Mouse (Mus musculus) 3134 (cell line): ENCODE results near the gene Tpbg.

Experiments used
- DNase-seq: peaks from one replicate; pipeline ENCODE4 v3.0.0-alpha.2; 2011; ENCODE audit warnings: low spot score; ENCODE audit not compliant: insufficient read length; ENCODE audit errors: extremely low read depth

Tpbg gene

DNA sequence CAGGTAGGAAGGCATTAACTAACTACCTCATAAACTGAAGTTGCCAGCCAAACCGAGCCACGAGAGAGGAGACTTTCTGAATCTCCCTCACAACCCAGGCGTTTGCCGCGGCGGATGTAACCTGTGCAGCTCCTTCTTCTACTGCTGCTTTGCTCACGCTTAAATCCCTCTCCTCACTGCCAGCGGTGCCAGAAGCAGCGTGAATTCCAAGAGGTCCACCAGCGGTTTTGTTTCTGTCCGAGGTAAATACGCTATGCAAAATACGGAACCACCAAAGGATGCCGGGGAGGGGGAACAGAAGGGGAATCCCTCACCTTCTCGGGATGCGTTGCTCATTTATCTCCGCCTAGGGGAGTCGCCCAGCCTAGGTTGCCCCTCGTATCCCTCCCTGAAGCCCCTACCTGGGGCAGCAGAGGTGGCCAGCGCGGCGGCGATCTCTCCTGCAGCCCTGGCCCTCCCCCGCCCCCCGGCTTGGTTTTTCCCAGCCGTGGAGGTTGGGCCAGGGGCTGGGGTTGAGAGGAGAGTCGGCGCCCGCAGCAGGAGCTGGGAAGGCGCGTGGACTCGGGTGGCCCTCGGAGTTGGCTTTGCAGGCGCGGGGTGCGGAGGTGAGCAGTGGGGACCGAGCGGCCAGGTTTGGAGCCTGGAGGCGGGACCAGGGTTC lies at the start of gene Tpbg:
Gene Tpbg, plus strand, starts transcription at position 30 of the 661 bp plus-strand sequence.
- peak; percentile 86 for DNase-seq

DNA sequence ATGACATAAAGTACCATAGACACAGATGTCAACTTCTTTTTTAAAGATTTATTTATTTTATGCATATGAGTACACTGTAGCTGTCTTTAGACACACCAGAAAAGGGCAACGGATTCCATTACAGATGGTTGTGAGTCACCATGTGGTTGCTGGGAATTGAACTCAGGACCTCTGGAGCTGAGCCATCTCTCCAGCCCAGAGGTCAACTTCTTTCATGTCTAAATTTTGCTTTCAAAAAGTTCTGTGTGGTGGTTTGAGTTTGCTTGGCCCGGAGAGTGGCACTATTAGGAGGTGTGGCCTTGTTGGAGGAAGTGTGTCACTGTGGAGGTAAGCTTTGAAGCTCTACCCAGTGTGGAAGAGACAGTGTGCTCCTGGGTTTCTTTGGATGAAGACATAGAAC lies 40.2 kb upstream of the Tpbg start:
- peak; percentile 58 for DNase-seq

DNA sequence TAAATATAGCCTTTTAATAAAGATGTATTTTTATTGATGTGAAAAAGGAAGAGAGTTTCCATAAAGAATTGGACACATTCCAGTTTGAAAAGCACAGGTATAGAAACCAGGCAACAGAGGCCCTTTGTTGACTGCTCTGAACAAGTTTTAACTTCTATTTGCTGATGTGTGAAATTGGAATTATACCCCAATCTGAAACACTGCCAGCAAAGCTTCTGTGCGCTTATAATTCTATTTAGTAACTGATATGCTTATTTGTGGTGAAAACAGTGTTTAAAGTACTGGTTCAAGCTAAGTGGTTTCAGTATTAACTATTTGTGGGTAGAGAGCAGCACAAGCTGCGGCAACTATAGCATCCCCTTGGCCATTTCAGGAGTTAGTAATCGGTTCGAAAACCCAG lies 39.6 kb upstream of the Tpbg start:
- no peak for DNase-seq

DNA sequence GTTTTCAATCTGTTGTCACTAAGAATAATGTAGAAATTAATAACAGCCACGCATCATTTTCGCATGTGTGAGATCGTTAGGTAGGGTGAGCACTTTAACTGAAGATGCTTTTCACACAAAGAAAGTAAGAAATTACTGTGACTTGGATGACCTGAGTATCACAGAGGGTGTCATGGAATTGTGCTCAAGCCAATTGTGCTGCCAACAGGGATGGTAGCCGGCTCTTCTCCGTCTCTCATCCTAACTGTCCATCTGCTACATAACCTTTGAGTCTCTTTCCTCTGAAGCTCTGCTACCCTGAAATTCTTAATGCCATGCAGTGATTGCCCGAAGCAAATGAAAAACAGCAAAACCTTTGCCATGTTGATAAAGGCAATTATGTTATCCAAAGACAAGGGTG lies 35.8 kb upstream of the Tpbg start:
- DNase-seq: no peak

DNA sequence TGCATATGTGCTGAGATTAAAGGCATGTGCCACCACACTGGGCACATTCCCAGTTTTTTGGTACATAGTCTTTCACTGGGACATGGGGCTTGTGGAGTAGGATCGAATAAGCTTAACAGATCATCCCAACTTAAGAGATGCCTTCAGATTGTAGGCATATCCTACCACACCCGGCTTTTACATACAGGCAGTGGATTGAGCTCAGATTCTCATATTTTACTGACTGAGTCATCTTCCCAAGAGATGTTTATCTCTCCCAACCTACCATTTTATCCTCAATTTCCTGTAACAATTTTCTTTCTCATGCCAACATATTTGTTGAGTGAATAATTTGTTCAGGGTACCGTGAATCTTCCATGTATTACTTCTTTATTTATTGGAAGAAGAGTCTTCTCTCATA lies 32.9 kb upstream of the Tpbg start:
- peak; percentile 66 for DNase-seq

DNA sequence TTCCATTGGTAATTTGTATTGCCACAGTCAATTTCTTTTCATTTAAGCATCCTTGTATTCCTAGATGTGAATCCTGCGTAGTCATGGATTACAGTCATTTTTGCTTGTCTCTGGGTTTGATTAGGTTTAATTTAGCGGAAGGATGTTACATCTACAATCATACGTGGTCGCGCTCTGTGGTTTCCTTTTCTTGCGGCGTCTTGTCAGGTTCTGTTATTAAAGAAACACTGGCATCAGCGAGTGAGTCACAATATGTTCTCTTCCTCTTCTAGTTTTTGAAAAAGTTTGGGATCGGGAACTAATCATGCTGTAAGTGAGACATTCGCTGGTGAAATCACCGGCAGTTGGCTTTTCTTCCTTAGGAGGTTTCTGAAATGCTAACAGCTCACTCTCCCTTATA lies 21.4 kb upstream of the Tpbg start:
- DNase-seq: no peak

DNA sequence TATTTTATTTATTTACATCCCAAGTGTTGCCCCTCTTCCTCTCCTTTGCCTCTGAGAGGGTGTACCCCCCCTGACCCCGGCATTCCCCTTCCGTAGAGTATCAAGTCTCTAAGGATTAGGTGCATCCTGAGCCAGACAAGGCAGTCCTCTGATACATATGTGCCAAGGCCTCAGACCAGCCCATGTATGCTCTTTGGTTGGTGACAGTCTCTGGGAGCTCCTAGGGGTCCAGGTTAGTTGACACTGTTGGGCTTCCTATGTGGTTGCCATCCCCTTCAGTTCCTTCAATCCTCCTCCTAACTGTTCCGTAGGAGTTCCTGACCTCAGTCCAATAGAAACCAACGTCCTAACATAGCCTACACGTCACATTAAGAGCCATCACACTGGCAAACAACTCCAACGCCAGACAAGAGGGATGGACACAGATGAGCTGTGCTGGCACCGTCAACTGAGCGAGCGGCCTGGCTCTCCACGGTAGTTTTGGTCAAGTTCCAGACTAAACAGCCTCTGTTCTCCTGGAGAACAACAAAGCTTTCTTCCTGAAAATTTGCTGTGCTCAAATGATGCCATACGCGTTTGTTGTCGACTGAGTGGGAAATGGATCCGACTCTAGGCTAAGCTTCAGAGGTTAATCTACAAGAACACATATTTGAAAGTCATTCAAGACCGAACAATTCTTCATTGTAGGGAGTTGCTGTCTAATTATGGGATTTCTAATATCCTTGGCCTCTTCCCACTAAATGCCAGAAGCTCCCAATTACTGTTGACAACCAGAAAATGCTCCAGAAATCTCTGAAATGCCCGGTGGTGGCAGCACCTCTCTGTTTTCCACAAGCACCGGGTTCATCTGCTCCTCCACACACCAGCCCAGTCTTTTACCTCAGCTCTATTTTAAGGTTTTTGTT lies 6.4 kb upstream of the Tpbg start:
- no peak for DNase-seq

DNA sequence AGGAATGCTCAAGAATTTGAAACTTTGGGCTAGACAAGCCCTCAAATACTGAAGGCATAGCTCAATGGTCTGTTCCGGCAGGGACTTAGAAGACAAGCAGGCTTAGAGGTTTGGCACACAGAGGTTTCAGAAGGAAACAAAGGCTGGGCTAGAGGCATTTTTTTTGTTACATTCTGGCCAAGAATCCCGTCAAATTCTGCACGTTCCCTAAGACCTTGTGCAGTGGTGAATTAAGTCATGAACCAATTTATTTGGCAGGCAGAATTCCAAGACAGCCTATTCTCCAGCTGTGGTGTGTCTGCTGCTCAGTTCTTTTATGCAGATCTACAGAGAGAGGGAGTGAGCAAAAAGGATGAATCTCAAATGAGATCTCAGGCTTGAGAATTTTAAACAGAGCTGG lies 2.6 kb upstream of the Tpbg start:
- DNase-seq: peak; percentile 19

DNA sequence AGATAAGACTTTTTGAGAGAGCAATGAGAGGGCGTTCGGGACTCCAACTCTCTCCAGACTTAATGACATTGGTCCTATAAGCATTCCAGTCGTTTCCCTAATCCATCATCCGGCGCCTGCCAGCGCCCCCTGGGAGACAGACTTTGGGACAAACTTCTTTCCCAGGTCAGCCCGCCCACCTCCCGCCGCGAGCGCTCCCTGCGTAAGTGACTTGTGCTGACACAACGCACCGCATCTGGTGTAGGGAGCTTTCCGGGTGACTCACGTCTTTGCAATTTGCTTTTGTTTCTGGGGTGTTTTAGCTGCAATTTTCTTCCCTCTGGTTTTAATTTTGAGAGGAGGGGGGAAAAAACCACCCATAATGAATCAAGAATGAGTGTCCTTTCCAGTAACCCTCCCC lies 289 bp upstream of the Tpbg start:
- peak; percentile 92 for DNase-seq

DNA sequence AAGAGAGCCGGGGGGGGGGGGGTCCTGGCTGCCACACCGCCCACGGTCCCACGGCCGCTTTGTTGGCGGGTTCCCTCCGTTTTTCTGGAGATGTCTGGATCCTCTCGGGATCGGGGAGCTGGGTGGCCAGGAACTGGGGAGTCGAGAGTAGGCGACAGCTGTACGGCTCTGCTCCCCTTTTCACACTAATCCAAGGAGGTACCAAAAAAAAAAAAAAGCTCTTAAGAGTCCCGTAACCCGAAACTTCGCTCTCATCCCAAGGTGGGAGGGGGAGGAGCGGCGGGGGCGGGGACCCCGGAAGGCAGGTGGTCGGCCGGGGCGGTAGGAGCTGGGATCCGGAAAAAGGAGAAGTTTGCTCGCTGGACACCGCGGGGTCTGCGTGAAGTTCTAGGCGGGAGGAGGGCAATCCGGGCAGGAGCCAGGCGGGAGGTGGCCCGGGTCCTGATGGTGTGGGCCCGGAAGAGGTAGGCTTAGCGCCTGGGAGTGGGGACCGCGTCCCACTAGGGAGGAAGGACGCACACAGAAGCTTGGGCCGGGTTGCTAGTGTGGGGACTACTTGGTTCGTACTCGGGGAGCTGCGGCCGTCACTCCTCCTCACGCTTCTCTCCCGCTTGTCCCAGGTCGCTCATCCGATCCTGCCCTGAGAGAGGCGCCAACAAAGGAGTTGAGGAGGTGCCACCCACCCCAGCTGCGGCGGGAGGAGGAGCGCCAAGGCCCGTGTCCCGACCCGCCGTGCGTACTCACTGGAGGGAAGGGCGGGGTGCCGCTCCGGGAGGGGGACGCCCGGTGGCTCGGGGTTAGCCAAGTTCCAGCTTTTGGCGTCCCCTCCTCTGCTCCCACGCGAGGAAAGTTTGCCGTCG lies 1.1 kb downstream of the Tpbg start:
- DNase-seq: peak; percentile 73

DNA sequence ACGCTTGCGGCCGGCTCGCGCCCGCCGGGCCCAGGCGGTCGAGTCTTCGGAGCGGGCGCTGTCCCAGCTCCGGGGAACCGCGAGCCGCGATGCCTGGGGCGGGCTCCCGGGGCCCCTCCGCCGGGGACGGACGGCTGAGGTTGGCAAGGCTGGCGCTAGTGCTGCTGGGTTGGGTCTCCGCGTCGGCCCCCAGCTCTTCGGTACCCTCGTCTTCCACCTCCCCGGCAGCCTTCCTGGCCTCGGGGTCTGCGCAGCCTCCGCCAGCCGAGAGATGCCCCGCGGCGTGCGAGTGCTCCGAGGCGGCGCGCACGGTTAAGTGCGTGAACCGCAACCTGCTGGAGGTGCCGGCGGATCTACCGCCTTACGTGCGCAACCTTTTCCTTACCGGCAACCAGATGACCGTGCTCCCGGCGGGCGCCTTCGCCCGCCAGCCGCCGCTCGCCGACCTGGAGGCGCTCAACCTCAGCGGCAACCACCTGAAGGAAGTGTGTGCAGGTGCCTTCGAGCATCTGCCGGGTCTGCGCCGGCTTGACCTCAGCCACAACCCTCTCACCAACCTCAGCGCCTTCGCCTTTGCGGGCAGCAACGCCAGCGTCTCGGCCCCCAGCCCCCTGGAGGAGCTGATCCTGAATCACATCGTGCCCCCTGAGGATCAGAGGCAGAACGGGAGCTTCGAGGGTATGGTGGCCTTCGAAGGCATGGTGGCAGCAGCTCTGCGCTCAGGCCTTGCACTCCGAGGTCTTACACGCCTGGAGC lies 1.9 kb downstream of the Tpbg start:
- peak; percentile 24 for DNase-seq

DNA sequence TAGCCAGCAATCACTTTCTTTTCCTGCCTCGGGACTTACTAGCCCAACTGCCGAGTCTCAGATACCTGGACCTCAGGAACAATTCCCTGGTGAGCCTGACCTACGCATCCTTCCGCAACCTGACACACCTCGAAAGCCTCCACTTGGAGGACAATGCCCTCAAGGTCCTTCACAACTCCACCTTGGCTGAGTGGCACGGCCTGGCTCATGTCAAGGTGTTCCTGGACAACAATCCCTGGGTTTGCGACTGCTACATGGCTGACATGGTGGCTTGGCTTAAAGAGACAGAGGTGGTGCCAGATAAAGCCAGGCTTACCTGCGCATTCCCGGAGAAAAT lies 2.4 kb downstream of the Tpbg start:
- DNase-seq: no peak

DNA sequence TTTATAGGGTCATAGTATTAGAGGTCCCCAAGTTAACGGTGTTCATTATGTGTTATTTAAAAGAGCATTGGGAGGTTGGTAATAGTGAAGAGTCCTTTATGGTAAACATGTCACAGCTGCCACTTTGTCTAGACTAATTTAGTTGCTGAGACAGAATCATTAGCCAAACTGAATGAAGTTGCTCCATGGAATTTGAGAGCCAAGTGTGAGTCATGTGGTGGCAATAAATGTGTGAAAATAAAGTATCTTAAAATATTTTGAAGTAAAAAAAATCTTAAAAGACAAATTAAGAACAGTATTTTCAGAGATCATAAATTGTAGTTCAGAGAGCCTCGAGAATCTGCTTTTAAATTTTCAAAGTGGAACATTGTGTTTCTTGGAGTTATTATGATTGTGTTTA lies 4.0 kb downstream of the Tpbg start:
- DNase-seq: no peak

DNA sequence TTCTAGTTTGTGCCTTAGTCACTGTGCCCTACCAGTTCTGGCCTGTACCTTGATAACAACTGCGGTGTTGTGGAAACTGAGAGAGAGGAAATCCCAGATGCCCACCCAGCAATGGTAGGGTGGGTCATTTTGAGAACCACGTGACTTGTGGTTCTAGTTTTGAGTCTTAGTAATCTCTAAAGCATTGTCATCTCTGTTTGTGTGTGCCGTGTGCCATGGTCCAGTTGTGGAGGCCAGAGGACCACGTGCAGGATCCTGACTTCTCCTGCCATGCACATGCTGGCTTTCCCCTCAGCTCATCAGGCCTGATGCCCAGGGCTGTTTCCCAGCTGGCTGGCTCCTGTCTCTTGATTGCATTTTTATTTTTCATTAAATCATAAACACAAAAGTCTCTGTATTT lies 12.6 kb downstream of the Tpbg start:
- DNase-seq: no peak

DNA sequence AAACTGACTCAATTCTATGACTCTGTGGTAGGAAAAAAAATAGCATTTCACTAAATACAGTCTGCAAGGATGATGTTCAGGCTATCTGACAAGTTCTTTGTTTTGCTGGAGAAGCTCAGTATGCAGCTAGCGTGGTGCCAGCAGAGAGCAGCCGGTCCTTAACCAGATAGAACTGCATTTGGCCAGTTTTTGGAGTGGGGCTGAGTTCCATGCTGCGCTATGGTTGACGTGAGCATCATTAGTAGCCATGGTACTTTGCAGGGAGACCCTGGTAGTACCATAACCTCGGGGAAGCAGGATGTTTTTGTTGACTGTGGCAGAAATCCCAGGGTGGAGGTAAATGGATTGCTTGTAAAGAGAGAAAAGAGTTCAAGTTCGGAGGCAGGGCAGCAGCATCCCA lies 14.3 kb downstream of the Tpbg start:
- DNase-seq: no peak

DNA sequence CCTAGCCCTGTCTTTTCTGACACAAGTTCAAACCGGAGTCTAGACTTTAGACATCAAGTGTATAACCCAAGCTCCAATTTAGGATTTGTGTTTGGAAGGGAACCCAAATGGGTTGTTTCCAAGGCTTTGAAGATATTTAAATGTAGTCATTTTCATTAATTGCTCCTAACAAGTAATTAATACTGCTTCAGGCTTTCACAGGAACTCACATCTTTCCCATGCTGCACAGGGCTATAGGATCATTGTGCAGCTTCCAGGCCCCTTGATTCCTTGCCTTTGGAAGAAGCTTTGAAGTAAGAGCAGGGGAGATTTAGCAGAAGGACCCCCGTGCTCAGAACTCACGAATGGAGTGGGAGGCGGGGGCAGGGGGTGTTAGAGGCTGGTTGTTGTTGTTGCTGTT lies 18.9 kb downstream of the Tpbg start:
- DNase-seq: no peak

DNA sequence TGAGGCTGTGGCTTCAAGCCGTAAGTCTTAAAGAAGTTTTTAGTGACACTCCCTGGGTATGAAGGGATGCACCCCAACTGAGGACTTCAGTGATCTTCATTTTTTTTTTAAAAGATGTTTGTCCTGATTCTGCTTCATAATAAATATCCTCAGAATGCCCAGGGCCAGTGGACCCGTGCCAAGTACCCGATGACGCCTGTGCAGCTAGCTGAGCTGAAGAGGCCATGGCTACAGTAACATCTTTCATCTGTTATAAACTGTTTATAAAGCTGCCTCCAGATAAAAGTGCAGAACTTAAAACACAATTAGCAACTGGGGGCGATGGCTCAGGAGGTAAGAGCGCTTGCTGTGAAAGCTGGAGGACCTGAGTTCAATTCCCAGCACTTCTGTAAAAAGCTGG lies 20.4 kb downstream of the Tpbg start:
- DNase-seq: no peak

DNA sequence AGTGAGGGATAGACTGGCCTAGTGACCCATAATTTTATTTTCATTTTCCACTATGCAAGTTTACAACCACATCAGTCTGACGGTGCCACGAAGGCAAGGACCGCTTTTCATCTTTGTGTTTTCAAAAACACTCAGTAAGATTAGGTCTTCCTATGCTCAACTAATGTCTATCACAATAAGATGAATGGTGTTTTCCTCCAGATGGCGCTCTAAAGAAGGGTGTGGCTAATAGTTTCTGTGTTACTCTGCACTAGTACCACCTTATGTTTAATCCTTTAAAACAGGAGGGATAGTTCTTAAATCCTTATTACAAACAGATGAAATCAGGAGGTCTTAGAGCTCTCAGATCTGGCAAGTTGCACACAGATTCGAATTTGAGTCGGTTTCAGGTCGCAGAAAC lies 30.7 kb downstream of the Tpbg start:
- no peak for DNase-seq

DNA sequence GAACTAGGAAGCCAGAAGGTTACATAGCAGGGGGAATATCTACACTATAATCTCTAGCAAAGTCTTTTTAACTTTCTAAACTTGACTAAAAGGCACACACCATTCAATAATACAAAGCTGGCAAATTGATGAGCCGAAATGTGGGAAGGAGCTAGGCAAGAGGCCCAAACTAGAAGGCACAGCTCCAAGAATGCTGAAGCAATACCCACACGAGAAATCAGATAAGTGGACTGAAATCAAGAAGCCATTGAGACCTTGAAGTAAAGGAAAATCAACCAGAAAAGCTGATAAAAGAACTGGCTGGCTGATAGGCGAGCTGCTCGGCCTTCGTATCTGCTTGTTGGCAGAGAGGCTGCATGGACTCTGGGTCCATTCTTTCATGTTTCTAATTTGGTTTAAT lies 51.5 kb downstream of the Tpbg start:
- no peak for DNase-seq
